Mouse (Mus musculus) kidney, embryonic 14.5 days (tissue): ENCODE data around the gene Acsl5. TPM values are rescaled to one million over a fixed set of nuclear protein-coding genes. Genes with fewer than 3 reads are reported as not detected.
A peak's percentile ranks its signal among the peaks of the same experiment; 100 is the strongest.

Experiments
- ATAC-seq: fragments of 200-750 bp; cut with Nextera tagmentation; 2 replicates; pipeline ENCODE4 v1.8.0; 2017; ENCODE audit warnings: moderate number of reproducible peaks, mild to moderate bottlenecking, moderate TSS enrichment, moderate library complexity; ENCODE audit not compliant: low FRiP score, low TSS enrichment
- H3K27ac ChIP-seq: fragments of 300-500 bp; sonication (generic); 2 replicates; pipeline ENCODE4 v1.5.1; 2014; ENCODE audit warnings: low read depth, mild to moderate bottlenecking, low read length, moderate library complexity, mixed read lengths
- H3K27me3 ChIP-seq: fragments of 300-500 bp; sonication (generic); 2 replicates; pipeline ENCODE4 v1.6.1; 2014; ENCODE audit warnings: mild to moderate bottlenecking, low read length; ENCODE audit not compliant: control insufficient read depth, insufficient read depth
- H3K36me3 ChIP-seq: fragments of 300-500 bp; sonication (generic); 2 replicates; pipeline ENCODE4 v1.6.1; 2014; ENCODE audit warnings: low read length, mixed read lengths; ENCODE audit not compliant: control insufficient read depth, insufficient read depth
- H3K4me1 ChIP-seq: fragments of 300-500 bp; sonication (generic); 2 replicates; pipeline ENCODE4 v1.6.1; 2014; ENCODE audit warnings: low read length, mixed read lengths; ENCODE audit not compliant: control insufficient read depth, insufficient read depth
- H3K4me2 ChIP-seq: fragments of 300-500 bp; sonication (generic); replicated peaks from 2 replicates; pipeline ENCODE4 v1.6.1; 2014; ENCODE audit warnings: low read depth, mild to moderate bottlenecking, low read length
- H3K4me3 ChIP-seq: fragments of 300-500 bp; sonication (generic); 2 replicates; pipeline ENCODE4 v1.5.1; 2014; ENCODE audit warnings: mild to moderate bottlenecking, low read length
- H3K9ac ChIP-seq: fragments of 300-500 bp; sonication (generic); 2 replicates; pipeline ENCODE4 v1.6.1; 2014; ENCODE audit warnings: low read depth, mild to moderate bottlenecking, low read length, moderate library complexity
- H3K9me3 ChIP-seq: fragments of 300-500 bp; sonication (generic); 2 replicates; pipeline ENCODE4 v1.6.1; 2016; ENCODE audit warnings: low read length; ENCODE audit not compliant: control insufficient read depth
- whole genome bisulfite sequencing: fragments of 180-500 bp; shearing (Covaris S2); extraction: QIAGEN DNeasy Blood & Tissue Kit; methylation state at CpG from one replicate; pipeline ENCODE4 v1.1.7; 2014; 5-methylcytosine and 5-hydroxymethylcytosine counted together
- polyA plus RNA-seq: library from polyadenylated mRNA; unstranded; fragments of >200 nt; fragmentation: Nextera tagmentation; extraction: Ambion mirVana; gene quantifications from 2 replicates; pipeline ENCODE4 v1.2.1, GENCODE M21; 2014

Gene Acsl5
- polyA plus RNA-seq, 1 experiment from 2014 or later, result 38.1 TPM

DNA sequence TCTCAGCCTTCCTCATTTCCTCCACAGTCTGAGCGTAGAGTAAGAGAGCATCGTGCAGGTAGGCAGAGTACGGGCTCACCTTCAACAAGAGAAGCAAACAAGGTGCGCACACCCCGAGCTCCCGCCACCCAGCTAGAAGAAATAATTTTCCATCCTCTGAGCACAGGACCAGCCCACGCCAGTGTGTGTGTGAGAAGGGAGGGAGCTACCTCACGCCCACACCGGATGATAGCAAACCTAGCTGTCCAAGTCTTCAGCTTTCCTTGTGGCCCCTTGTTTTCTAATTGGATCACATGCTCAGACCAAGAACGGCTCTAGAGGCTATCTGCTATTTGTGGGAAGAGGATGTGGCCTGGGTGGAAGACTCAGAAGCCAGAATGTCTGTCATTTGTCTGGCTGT, 20.7 kb upstream of the Acsl5 start:
- H3K4me1 ChIP-seq, result no peaks in the 10 kb centered on the region
- no peak overlapping the region for H3K4me3 ChIP-seq
- H3K27me3 ChIP-seq, result no peaks in the 10 kb centered on the region
- H3K4me2 ChIP-seq, result no peak overlapping the region
- H3K9ac ChIP-seq, result no peak overlapping the region
- no peaks in the 10 kb centered on the region for H3K36me3 ChIP-seq
- H3K27ac ChIP-seq, result no peak overlapping the region
- H3K9me3 ChIP-seq, result no peaks in the 10 kb centered on the region
- WGBS, result 75% methylated on average over 10 of the region's 10 CpGs
- ATAC-seq, result no peak

DNA sequence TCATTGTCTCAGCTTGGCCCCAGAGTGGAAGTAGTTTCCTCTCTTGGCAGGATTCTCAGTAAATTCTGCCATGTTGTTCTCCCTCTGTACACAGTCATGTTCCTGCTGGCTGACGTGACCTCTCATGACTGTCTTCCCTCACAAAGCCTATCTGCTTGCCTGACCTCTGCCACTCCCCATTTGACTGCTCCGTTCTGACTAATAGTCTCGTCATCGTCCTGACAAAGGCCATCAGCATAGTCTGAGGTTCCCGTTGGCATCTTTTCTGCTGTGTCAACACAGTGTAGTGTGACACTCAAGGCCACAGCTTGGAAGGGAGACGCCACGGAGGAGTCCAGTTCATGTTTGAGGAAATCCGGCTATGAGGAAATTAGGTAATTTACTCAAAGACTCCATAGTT, 19.6 kb upstream of the Acsl5 start:
- H3K4me2 ChIP-seq, result no peak overlapping the region
- H3K27ac ChIP-seq, result no peak overlapping the region
- no peaks in the 10 kb centered on the region for H3K27me3 ChIP-seq
- H3K9ac ChIP-seq, result no peak overlapping the region
- H3K36me3 ChIP-seq, result no peaks in the 10 kb centered on the region
- H3K9me3 ChIP-seq, result no peaks in the 10 kb centered on the region
- 39% methylated on average over 8 of the region's 8 CpGs for WGBS
- no peaks in the 10 kb centered on the region for H3K4me1 ChIP-seq
- no peak for ATAC-seq
- H3K4me3 ChIP-seq, result no peak overlapping the region

DNA sequence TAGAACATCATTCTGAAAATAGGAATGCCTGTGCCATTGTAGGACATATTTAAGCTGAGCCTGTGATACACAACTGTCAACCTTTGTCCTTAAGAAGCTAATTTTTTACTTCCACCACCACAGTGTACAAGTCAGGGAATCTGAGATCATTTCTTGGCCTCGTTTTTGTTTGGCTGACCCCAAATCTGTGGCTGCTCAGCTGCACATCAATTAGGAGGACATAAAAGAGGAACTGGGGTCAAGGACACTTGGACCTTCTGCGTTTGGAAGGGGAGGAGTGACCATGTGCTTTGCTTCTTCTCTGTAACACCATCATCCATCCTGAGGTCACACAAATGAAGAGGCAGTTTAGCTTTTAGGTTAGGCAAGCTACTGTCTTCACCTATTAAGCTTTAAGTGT, 15.7 kb upstream of the Acsl5 start:
- Histone ChIP-seq H3K36me3 (no peaks in the 10 kb centered on the region), H3K4me2 (no peak overlapping the region), H3K27ac (no peak overlapping the region), H3K9ac (no peak overlapping the region), H3K9me3 (no peaks in the 10 kb centered on the region), H3K4me3 (no peak overlapping the region), H3K4me1 (no peaks in the 10 kb centered on the region), H3K27me3 (no peaks in the 10 kb centered on the region)
- no peak for ATAC-seq
- WGBS, result 14% methylated on average over 2 of the region's 2 CpGs

DNA sequence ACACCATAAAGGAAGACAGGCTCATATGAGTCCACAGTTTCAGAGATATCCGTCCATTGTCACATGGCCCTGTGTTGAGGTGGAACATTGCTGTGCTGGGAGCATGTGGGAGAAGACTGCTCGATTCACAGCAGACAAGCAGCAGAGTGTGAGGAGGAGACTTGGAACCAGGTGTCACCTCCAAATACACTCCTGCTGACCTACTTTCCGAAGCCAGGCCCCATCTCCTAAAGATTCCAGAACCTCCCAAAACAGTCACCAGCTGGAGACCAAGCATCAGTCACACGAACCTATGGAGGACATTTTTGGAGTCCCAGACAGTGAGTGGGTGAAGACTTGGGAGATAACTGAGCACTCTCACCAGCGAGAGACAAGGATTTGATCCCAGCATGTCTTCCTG, 15.2 kb upstream of the Acsl5 start:
- no peak overlapping the region for H3K4me3 ChIP-seq
- no peak overlapping the region for H3K9ac ChIP-seq
- no peaks in the 10 kb centered on the region for H3K9me3 ChIP-seq
- no peaks in the 10 kb centered on the region for H3K4me1 ChIP-seq
- WGBS, result 78% methylated on average over 5 of the region's 5 CpGs
- no peaks in the 10 kb centered on the region for H3K36me3 ChIP-seq
- ATAC-seq, result no peak
- no peaks in the 10 kb centered on the region for H3K27me3 ChIP-seq
- no peak overlapping the region for H3K27ac ChIP-seq
- H3K4me2 ChIP-seq, result no peak overlapping the region

DNA sequence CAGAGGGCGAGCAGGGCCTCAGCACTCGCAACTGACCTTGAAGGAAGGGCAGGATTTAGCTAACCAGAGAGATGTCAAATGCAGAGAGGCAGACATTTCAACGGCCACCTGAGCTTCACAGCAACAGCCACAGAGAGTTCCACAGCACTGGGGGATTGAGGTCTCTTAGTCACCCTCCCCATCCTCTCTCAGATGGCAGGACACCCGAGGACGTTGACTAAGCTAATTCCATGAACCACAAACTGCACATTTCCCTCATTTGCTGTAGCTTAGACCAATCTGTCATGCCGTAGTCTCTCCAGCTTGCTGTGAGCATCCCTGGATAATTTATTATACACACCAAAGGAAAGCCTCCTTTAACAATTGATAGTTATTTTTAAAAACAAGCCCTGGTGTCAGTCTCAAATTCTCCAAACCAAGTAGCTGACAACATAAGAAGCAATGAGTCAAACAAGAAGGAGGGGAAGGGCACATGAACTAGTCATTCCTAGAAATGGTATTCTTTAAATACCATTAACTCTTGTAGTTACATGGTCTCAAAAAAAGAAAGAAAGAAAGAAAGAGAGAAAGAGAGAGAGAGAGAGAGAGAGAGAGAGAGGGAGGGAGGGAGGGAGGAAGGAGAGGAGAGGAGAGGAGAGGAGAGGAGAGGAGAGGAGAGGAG, 11.8 kb upstream of the Acsl5 start:
- no peak overlapping the region for H3K9ac ChIP-seq
- no peak for ATAC-seq
- H3K9me3 ChIP-seq, result no peaks in the 10 kb centered on the region
- H3K27ac ChIP-seq, result no peak overlapping the region
- H3K4me3 ChIP-seq, result no peak overlapping the region
- no peaks in the 10 kb centered on the region for H3K27me3 ChIP-seq
- peaks cover 3% of the 10 kb centered on the region; the same call in 1 of the 2 replicates for H3K4me1 ChIP-seq
- H3K36me3 ChIP-seq, result no peaks in the 10 kb centered on the region
- WGBS, result 59% methylated on average over 6 of the region's 6 CpGs
- H3K4me2 ChIP-seq, result no peak overlapping the region

DNA sequence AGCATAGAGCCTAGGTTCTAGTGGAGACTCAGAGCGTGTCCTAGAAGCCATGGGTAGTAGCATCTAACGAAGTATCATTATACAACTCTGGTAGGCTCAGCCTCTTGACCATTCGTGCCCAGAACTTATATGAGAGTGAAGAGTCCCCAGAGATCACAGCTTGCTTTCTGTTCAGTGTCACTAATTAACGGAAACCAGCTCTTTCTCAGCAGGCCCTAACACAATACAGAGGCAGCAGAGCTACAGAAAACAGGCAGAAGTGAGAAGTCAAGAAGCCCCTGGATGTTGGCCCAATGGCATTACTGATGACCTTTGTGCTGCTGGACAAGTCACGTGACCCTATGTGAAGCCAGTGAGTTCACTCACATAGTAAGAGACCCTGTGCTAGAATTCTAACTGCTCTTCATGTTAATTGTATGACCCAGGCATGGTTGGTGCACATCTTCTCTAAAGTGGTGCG, 10.5 kb upstream of the Acsl5 start, which contains the start of gene Gucy2g:
TSS of gene Gucy2g (minus strand) at position 51 of the 460 bp plus-strand sequence.
- no peak within 1 kb of the TSS for H3K9ac ChIP-seq
- no peaks in the 10 kb centered on the region for H3K36me3 ChIP-seq
- peaks cover 4% of the 10 kb centered on the region; the same call in 1 of the 2 replicates for H3K4me1 ChIP-seq
- no peak within 1 kb of the TSS for H3K4me3 ChIP-seq
- no peaks in the 10 kb centered on the region for H3K27me3 ChIP-seq
- H3K9me3 ChIP-seq, result no peaks in the 10 kb centered on the region
- no peak for ATAC-seq
- 82% methylated on average over 6 of the region's 6 CpGs for WGBS
- H3K27ac ChIP-seq, result no peak within 1 kb of the TSS
- no peak within 1 kb of the TSS for H3K4me2 ChIP-seq

DNA sequence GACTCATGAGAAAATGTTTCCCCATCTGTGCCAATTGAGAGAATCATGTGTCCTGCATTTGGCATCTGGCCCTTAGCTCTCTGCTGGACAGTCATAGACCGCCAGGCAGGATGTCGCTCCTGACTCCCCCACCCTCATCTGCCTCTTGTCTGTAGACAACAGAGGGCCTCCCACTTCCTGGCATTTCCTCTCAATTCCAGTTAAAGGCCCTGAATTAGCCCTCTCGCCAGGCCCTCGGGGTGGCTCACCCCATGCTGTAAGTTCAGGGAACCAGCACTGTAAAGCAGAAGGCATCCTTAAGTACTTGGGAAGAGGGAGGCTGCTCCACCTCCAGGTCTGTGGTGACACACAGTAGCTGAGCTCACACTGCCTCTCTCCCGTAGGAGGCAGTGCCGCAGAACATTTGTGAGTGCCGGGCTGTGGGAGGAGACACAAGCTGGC, 6.9 kb upstream of the Acsl5 start:
- no peaks in the 10 kb centered on the region for H3K27me3 ChIP-seq
- no peak overlapping the region for H3K9ac ChIP-seq
- peaks cover 4% of the 10 kb centered on the region; the same call in 1 of the 2 replicates for H3K4me1 ChIP-seq
- no peak overlapping the region for H3K4me3 ChIP-seq
- peak; percentile 87 for ATAC-seq
- WGBS, result 8% methylated on average over 7 of the region's 7 CpGs
- H3K9me3 ChIP-seq, result no peaks in the 10 kb centered on the region
- no peak overlapping the region; the same call in 1 of the 2 replicates for H3K4me2 ChIP-seq
- H3K36me3 ChIP-seq, result no peaks in the 10 kb centered on the region
- H3K27ac ChIP-seq, result peak overlapping the region; percentile 55; the same call in 1 of the 2 replicates

DNA sequence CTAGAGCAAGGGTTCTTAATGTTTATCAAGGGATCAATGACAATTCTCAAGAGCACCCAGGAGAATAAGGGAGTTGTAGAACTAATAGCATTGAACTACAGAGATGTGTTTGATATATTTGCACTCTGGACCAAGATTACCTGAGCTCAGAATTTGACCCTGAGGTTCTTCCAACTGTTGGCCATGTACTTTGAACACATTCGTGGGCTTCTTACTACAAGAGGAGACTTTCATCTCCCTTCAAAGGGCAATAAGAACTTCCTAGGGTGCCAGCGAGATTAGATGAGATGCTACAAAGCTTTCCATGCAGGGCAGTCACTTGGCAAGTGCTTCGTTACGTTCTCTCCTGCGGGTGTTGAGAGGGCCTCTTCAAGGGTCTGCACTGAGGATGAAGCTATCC, 4.2 kb upstream of the Acsl5 start:
- WGBS, result 82% methylated on average over 5 of the region's 5 CpGs
- no peak overlapping the region for H3K4me3 ChIP-seq
- H3K4me2 ChIP-seq, result no peak overlapping the region
- H3K36me3 ChIP-seq, result no peaks in the 10 kb centered on the region
- no peak for ATAC-seq
- no peaks in the 10 kb centered on the region for H3K27me3 ChIP-seq
- H3K27ac ChIP-seq, result no peak overlapping the region
- peaks cover 4% of the 10 kb centered on the region; the same call in 1 of the 2 replicates for H3K4me1 ChIP-seq
- no peak overlapping the region for H3K9ac ChIP-seq
- no peaks in the 10 kb centered on the region for H3K9me3 ChIP-seq

DNA sequence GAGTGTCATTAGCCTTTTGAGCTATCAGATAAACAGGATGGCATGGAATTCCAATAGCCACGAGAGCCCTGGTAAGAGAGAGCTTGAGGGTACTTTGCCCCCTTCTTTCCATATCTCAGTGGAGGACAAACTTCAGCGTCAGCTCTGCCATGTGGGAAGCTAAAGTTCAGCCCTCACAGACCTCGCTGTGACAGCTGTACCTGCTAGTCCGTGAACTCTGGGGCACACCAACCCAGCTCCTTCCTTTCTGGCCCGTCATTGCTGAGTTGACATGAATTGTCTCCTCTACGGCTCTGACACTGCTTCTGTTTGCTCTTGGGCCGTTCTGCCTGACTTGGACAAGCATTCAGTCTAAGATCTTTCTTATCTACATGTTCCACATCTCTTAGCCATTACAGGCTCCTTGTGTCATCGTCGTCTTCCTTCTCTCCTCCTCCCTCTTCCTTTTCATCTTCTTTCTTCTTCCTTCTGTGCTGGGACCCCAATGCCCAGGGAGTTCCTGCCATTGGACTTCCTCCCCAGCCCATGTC, 3.7 kb upstream of the Acsl5 start:
- Histone ChIP-seq H3K27ac (no peak overlapping the region), H3K4me3 (no peak overlapping the region), H3K9me3 (no peaks in the 10 kb centered on the region), H3K9ac (no peak overlapping the region), H3K36me3 (no peaks in the 10 kb centered on the region), H3K27me3 (no peaks in the 10 kb centered on the region), H3K4me1 (peaks cover 4% of the 10 kb centered on the region; the same call in 1 of the 2 replicates), H3K4me2 (no peak overlapping the region)
- ATAC-seq, result no peak
- 56% methylated on average over 9 of the region's 9 CpGs for WGBS
